Mouse (Mus musculus) kidney, embryonic 16.5 days (tissue): ENCODE results near the gene Myo1h. TPM values are rescaled to one million over a fixed set of nuclear protein-coding genes. Genes with fewer than 3 reads are reported as not detected.

ENCODE experiments used
- ATAC-seq: fragments of 200-750 bp; cut with Nextera tagmentation; 2 replicates; pipeline ENCODE4 v1.8.0; 2017; ENCODE audit warnings: moderate TSS enrichment; ENCODE audit not compliant: low FRiP score, low TSS enrichment
- H3K27ac ChIP-seq: fragments of 300-500 bp; sonication (generic); 2 replicates; pipeline ENCODE4 v1.5.1; 2014; ENCODE audit warnings: low read length
- H3K27me3 ChIP-seq: fragments of 300-500 bp; sonication (generic); 2 replicates; pipeline ENCODE4 v1.6.1; 2014; ENCODE audit warnings: low read length, control low read depth, mixed read lengths; ENCODE audit not compliant: insufficient read depth
- H3K36me3 ChIP-seq: fragments of 300-500 bp; sonication (generic); 2 replicates; pipeline ENCODE4 v1.6.1; 2014; ENCODE audit warnings: low read length, control low read depth, mixed read lengths; ENCODE audit not compliant: insufficient read depth
- H3K4me1 ChIP-seq: fragments of 300-500 bp; sonication (generic); 2 replicates; pipeline ENCODE4 v1.6.1; 2014; ENCODE audit warnings: low read length, control low read depth, mixed read lengths; ENCODE audit not compliant: insufficient read depth
- H3K4me2 ChIP-seq: fragments of 300-500 bp; sonication (generic); replicated peaks from 2 replicates; pipeline ENCODE4 v1.6.1; 2014; ENCODE audit warnings: low read depth, low read length
- H3K4me3 ChIP-seq: fragments of 300-500 bp; sonication (generic); 2 replicates; pipeline ENCODE4 v1.5.1; 2014; ENCODE audit warnings: mild to moderate bottlenecking, low read length
- H3K9ac ChIP-seq: fragments of 300-500 bp; sonication (generic); replicated peaks from 2 replicates; pipeline ENCODE4 v1.6.1; 2014; ENCODE audit warnings: low read length
- H3K9me3 ChIP-seq: fragments of 300-500 bp; sonication (generic); 2 replicates; pipeline ENCODE4 v1.6.1; 2016; ENCODE audit warnings: low read length, control low read depth
- WGBS: fragments of 180-500 bp; shearing (Covaris S2); extraction: QIAGEN DNeasy Blood & Tissue Kit; methylation state at CpG from one replicate; pipeline ENCODE4 v1.1.7; 2014; 5-methylcytosine and 5-hydroxymethylcytosine counted together
- polyA plus RNA-seq: library from polyadenylated mRNA; unstranded; fragments of >200 nt; fragmentation: Nextera tagmentation; extraction: Ambion mirVana; gene quantifications from 2 replicates; pipeline ENCODE4 v1.2.1, GENCODE M21; 2015

The Myo1h gene
- polyA plus RNA-seq, 1 experiment from 2014 or later = 2.8 TPM

DNA sequence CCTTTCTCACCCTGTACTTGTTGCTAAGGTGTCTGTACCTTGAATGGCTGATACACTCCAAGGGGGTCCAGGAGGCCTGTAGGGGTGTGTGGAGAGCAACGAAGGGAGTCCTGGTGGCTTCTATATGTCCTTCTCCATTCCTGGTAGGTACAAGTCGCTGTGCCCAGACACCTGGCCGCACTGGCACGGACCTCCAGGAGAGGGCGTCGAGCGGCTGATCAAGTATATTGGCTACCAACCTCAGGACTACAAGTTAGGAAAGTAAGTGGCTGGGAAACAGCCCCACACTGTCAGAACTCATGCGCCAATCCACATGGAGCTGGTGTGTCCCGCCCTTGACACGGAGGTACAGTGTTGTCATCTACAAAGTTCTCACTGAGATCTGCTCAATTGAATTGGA is 62.5 kb downstream of the Myo1h start:
- no peaks in the 10 kb centered on the region for H3K36me3 ChIP-seq
- WGBS = 60% methylated on average over 10 of the region's 10 CpGs
- H3K4me2 ChIP-seq = no peak overlapping the region
- H3K27ac ChIP-seq = no peak overlapping the region
- no peaks in the 10 kb centered on the region for H3K27me3 ChIP-seq
- ATAC-seq = no peak
- no peak overlapping the region for H3K4me3 ChIP-seq
- H3K9ac ChIP-seq = no peak overlapping the region
- no peaks in the 10 kb centered on the region for H3K4me1 ChIP-seq
- H3K9me3 ChIP-seq = no peaks in the 10 kb centered on the region

- Histone ChIP-seq H3K27me3 (no peaks in the 10 kb centered on the region), H3K27ac (peak overlapping the region; percentile 84), H3K9me3 (no peaks in the 10 kb centered on the region), H3K9ac (peak overlapping the region; percentile 59), H3K4me3 (peak overlapping the region; percentile 19; the same call in 1 of the 2 replicates), H3K4me2 (peak overlapping the region; percentile 34), H3K4me1 (peaks cover 4% of the 10 kb centered on the region; the same call in 1 of the 2 replicates), H3K36me3 (0 out of 2 replicates have a peak, but pooled peaks cover 6% of the 10 kb centered on the region)
- 20% methylated on average over 7 of the region's 7 CpGs for WGBS
- peak; percentile 88 for ATAC-seq
Observed at GRCm38 (mm10) chr5:114356250-114356935, 67.4 kb downstream of the Myo1h start.

GRCm38 (mm10) chr5:114356936-114357751 is 68.2 kb downstream of the Myo1h start:
- H3K4me3 ChIP-seq = peak overlapping the region; percentile 19; the same call in 1 of the 2 replicates
- peak; percentile 60 for ATAC-seq
- peaks cover 4% of the 10 kb centered on the region; the same call in 1 of the 2 replicates for H3K4me1 ChIP-seq
- no peaks in the 10 kb centered on the region for H3K27me3 ChIP-seq
- no peaks in the 10 kb centered on the region for H3K9me3 ChIP-seq
- 49% methylated on average over 23 of the region's 23 CpGs for WGBS
- H3K4me2 ChIP-seq = peak overlapping the region; percentile 34
- H3K36me3 ChIP-seq = peaks cover 11% of the 10 kb centered on the region; the same call in 1 of the 2 replicates
- peak overlapping the region; percentile 59 for H3K9ac ChIP-seq
- H3K27ac ChIP-seq = peak overlapping the region; percentile 84

DNA sequence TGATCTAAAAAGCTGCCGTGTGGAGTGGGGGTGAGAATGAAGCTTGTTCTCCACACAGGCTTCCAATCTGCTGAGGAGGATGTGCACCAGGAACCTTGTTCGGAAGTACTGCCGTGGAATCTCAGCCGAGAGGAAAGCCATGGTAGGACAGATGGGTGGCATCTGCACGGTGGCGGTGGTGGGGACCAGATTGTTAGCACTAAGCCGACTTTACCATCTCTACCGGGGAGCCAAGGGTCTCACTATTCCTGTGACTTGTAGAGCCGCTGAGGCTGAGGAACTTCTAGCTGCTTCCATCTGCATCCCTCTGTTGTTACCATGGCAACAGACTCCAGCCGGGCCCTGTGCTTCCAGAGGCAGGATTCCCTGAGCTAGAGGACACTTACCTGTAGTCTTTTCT is 69.9 kb downstream of the Myo1h start:
- Histone ChIP-seq H3K4me1 (peaks cover 4% of the 10 kb centered on the region; the same call in 1 of the 2 replicates), H3K27me3 (no peaks in the 10 kb centered on the region), H3K9ac (no peak overlapping the region), H3K4me2 (no peak overlapping the region), H3K9me3 (no peaks in the 10 kb centered on the region), H3K4me3 (no peak overlapping the region), H3K36me3 (peaks cover 28% of the 10 kb centered on the region; the same call in 1 of the 2 replicates), H3K27ac (no peak overlapping the region)
- WGBS = 77% methylated on average over 10 of the region's 10 CpGs
- no peak for ATAC-seq

DNA sequence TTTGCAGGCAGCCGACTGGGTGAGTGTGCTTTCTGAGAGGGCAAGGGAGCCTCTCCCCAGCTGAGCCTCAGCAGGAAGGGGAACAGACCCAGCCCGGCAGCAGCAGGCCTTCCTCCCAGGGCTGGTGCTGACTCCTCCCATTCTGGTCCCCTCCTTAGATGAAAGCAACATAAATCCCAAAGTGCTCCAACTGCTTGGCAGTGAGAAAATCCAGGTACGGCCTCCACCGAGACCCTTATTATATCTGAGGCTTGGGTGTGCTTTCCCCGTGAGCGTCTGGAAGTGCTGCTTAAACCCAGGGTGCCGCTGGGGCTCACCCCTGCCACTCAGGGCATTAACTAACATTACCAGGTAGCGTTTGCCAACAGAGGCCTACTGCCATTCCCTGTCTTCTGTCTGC is 70.6 kb downstream of the Myo1h start:
- Histone ChIP-seq H3K27ac (no peak overlapping the region), H3K27me3 (no peaks in the 10 kb centered on the region)

DNA sequence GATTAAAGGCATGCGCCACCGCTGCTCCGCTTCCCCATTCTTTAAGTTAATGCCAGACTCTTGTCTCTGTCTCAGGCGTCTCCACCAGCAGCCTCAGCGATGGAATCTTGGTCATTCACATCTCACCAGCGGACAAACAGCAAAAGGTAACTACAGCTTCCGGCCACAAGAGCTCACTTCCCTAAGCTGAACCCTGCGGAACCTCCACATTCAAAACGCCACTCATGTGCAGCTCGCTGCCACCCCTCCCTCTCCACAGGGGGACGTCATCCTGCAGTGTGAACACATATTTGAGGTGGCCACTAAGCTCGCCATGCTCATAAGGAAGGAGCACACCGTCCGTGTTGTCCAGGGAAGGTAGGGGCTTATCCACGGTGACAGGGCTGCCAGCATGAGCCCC is 72.0 kb downstream of the Myo1h start:
- WGBS = 87% methylated on average over 15 of the region's 15 CpGs
- H3K36me3 ChIP-seq = peaks cover 48% of the 10 kb centered on the region

More for the DNA sequence above, 70.6 kb downstream of the Myo1h start:
- no peak overlapping the region for H3K4me3 ChIP-seq
- 61% methylated on average over 8 of the region's 8 CpGs for WGBS
- ATAC-seq = no peak
- peaks cover 4% of the 10 kb centered on the region; the same call in 1 of the 2 replicates for H3K4me1 ChIP-seq
- peaks cover 35% of the 10 kb centered on the region for H3K36me3 ChIP-seq
- H3K4me2 ChIP-seq = no peak overlapping the region
- no peak overlapping the region for H3K9ac ChIP-seq
- no peaks in the 10 kb centered on the region for H3K9me3 ChIP-seq

DNA sequence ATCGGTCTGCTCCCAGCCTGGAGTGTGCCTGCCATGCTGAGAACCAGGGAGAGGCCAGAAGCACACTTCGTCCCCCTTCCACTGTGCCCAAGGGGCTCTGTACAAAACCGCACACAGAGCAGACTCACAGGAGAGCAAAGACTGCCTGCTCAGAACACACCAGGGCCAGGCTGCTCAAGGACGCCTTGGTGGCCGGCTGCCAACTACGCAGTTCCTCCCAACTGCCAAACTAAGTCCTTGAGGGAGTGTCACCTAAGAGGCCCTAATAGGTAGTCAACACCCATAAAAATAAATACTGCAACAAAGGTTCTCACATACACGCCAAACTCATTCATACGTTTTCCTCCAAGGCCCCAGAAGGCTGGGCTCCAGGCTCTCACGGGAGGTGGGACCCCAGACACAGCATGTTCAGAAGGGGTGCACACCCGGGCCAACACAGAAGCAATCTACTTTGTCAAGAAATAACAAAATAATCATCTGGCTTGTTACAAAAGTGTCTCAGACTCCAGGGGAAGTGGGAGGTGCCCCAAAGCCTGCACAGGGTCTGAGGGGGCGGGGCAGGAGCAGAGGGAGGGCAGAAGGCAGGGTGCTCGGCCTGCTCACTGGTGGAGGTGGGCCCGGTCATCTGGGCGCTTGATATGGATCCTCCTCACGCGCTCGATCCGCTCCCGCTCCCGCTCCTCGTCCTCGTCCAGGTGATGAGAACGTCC is 76.2 kb downstream of the Myo1h start:
- no peak overlapping the region for H3K9ac ChIP-seq
- peaks cover 77% of the 10 kb centered on the region for H3K36me3 ChIP-seq
- no peak overlapping the region; the same call in 1 of the 2 replicates for H3K27ac ChIP-seq
- WGBS = 74% methylated on average over 23 of the region's 23 CpGs
- no peaks in the 10 kb centered on the region for H3K27me3 ChIP-seq
- ATAC-seq = no peak
- H3K9me3 ChIP-seq = no peaks in the 10 kb centered on the region
- no peak overlapping the region for H3K4me3 ChIP-seq
- no peak overlapping the region for H3K4me2 ChIP-seq
- H3K4me1 ChIP-seq = peaks cover 13% of the 10 kb centered on the region

More for the DNA sequence above, 72.0 kb downstream of the Myo1h start:
- no peak overlapping the region for H3K27ac ChIP-seq
- no peak overlapping the region for H3K4me3 ChIP-seq
- H3K9ac ChIP-seq = no peak overlapping the region
- no peak overlapping the region for H3K4me2 ChIP-seq
- peaks cover 4% of the 10 kb centered on the region; the same call in 1 of the 2 replicates for H3K4me1 ChIP-seq
- no peaks in the 10 kb centered on the region for H3K9me3 ChIP-seq
- no peaks in the 10 kb centered on the region for H3K27me3 ChIP-seq
- ATAC-seq = no peak

DNA sequence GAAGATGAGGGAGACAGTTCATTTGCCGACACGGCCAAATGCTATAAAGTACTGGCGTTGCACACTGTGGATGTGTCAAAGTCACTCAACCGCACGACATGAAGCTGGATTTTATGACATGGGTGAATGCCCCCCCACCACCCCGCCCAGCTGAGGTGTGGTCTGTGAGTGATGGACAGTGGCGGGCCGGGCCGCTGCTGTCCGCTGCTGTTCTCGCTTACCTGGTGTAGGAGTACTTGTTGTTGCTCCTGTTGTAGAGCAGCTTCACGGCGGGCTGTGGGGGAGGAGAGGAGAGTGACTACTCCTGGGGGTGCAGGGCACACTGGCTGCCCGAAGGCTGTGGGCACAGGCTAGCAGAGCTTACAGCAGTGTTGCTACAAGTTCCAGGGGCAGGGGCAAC is 79.2 kb downstream of the Myo1h start:
- ATAC-seq = no peak
- no peak overlapping the region for H3K4me3 ChIP-seq
- no peaks in the 10 kb centered on the region for H3K9me3 ChIP-seq
- H3K27ac ChIP-seq = no peak overlapping the region
- H3K4me2 ChIP-seq = no peak overlapping the region
- peaks cover 40% of the 10 kb centered on the region for H3K4me1 ChIP-seq
- WGBS = 33% methylated on average over 14 of the region's 14 CpGs
- H3K36me3 ChIP-seq = peaks cover 62% of the 10 kb centered on the region
- H3K27me3 ChIP-seq = no peaks in the 10 kb centered on the region
- no peak overlapping the region for H3K9ac ChIP-seq

- Histone ChIP-seq H3K27me3 (no peaks in the 10 kb centered on the region), H3K4me2 (no peak overlapping the region), H3K4me3 (no peak overlapping the region), H3K4me1 (peaks cover 48% of the 10 kb centered on the region), H3K9ac (no peak overlapping the region), H3K27ac (peak overlapping the region; percentile 88; the same call in 1 of the 2 replicates), H3K36me3 (peaks cover 62% of the 10 kb centered on the region), H3K9me3 (no peaks in the 10 kb centered on the region)
- 87% methylated on average over 16 of the region's 16 CpGs for WGBS
- ATAC-seq = no peak
Observed at GRCm38 (mm10) chr5:114368803-114369496, 80.0 kb downstream of the Myo1h start.
